In the genomic region with DNA sequence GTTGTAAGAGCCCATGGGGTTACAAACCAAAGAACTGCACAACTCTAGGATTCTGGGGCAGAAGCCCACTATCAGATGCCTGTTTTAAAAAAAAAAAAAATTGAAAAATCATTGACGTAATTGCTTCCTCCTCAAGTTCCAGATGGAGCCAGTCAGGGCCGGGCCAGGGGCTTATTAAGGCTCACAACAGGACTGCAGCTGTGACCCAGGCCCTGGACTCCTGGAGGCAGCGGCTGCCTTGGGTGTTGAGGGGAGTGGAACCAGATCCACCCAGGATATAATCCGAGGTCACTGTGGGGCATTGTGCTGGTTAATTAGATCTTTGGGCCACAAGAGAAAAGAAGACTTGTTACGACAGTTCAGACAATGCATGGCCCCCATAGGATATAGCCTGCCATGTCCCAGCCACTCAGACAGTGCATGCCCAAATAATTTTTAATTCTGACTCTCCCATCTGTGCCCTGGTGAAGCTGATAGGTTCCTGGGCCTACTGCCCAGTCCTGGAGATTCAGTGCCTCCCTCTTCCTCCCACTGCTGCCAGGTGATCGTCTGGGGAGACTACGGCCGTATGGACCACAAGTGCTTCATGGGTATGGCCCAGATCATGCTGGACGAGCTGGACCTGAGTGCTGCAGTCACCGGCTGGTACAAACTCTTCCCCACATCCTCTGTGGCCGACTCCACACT, we compare ENCODE assay signal across 12 mouse cellular contexts. TPM values are rescaled to one million over a fixed set of nuclear protein-coding genes. Genes with fewer than 3 reads are reported as not detected.
DNase-seq lines count a peak whose midpoint lies in the region; ATAC-seq and TF ChIP-seq lines count a peak whose summit lies in the region.
"Had no signal": no experiment of that assay in that cellular context is flagged by ENCODE, and none has a peak within 500 bp of the region (broad histone marks: within the 10 kb centered on the region; RNA-seq: fewer than 3 reads in every experiment).

No protein-coding gene starts in this region.

- H3K27ac ChIP-seq in forebrain, embryonic 11.5 days (ENCODE audit: low read depth, low read length): no peak overlapping the region
- no peak overlapping the region for H3K27ac ChIP-seq in forebrain, postnatal 0 days (ENCODE audit: low read depth, low read length)
- H3K27ac ChIP-seq in embryonic facial prominence, embryonic 12.5 days: no peak overlapping the region
- H3K27ac ChIP-seq in limb, embryonic 13.5 days: no peak overlapping the region
- no peak overlapping the region for H3K27ac ChIP-seq in heart, embryonic 10.5 days
- H3K27ac ChIP-seq: embryonic facial prominence, embryonic 15.5 days; liver, embryonic 15.5 days had no signal

- H3K9me3 ChIP-seq in forebrain, embryonic 11.5 days (ENCODE audit: control insufficient read depth, low read length): no peaks in the 10 kb centered on the region
- H3K9me3 ChIP-seq in forebrain, postnatal 0 days (ENCODE audit: low read length): no peaks in the 10 kb centered on the region
- H3K9me3 ChIP-seq in embryonic facial prominence, embryonic 12.5 days: no peaks in the 10 kb centered on the region
- H3K9me3 ChIP-seq in limb, embryonic 13.5 days: no peaks in the 10 kb centered on the region
- no peaks in the 10 kb centered on the region for H3K9me3 ChIP-seq in heart, embryonic 10.5 days
- H3K9me3 ChIP-seq: embryonic facial prominence, embryonic 15.5 days; liver, embryonic 15.5 days had no signal

- peaks cover under 1% of the 10 kb centered on the region; the same call in 1 of the 2 replicates for H3K4me1 ChIP-seq in forebrain, embryonic 11.5 days (replicated peaks; ENCODE audit: control insufficient read depth, insufficient read depth, low read length)
- no peaks in the 10 kb centered on the region for H3K4me1 ChIP-seq in forebrain, postnatal 0 days (ENCODE audit: insufficient read depth)
- peaks cover 30% of the 10 kb centered on the region for H3K4me1 ChIP-seq in embryonic facial prominence, embryonic 12.5 days
- H3K4me1 ChIP-seq in limb, embryonic 13.5 days: peaks cover 14% of the 10 kb centered on the region
- H3K4me1 ChIP-seq in heart, embryonic 10.5 days: peaks cover 13% of the 10 kb centered on the region
- H3K4me1 ChIP-seq: embryonic facial prominence, embryonic 15.5 days; liver, embryonic 15.5 days had no signal

- no peak overlapping the region for H3K4me2 ChIP-seq in forebrain, embryonic 11.5 days (ENCODE audit: low read depth, low read length, severe bottlenecking)
- no peak overlapping the region for H3K4me2 ChIP-seq in forebrain, postnatal 0 days (ENCODE audit: low read depth)
- H3K4me2 ChIP-seq in embryonic facial prominence, embryonic 12.5 days (replicated peaks): no peak overlapping the region
- H3K4me2 ChIP-seq in limb, embryonic 13.5 days (replicated peaks): no peak overlapping the region
- H3K4me2 ChIP-seq: embryonic facial prominence, embryonic 15.5 days; liver, embryonic 15.5 days had no signal

- no peak overlapping the region for H3K9ac ChIP-seq in forebrain, embryonic 11.5 days (ENCODE audit: low read length)
- H3K9ac ChIP-seq in forebrain, postnatal 0 days: no peak overlapping the region
- no peak overlapping the region for H3K9ac ChIP-seq in embryonic facial prominence, embryonic 12.5 days
- H3K9ac ChIP-seq in limb, embryonic 13.5 days: no peak overlapping the region
- H3K9ac ChIP-seq: embryonic facial prominence, embryonic 15.5 days; liver, embryonic 15.5 days had no signal

- no peaks in the 10 kb centered on the region for H3K36me3 ChIP-seq in forebrain, embryonic 11.5 days (ENCODE audit: control insufficient read depth, insufficient read depth, low read length)
- H3K36me3 ChIP-seq in forebrain, postnatal 0 days (ENCODE audit: insufficient read depth): no peaks in the 10 kb centered on the region
- H3K36me3 ChIP-seq in embryonic facial prominence, embryonic 12.5 days: no peaks in the 10 kb centered on the region
- H3K36me3 ChIP-seq in limb, embryonic 13.5 days: no peaks in the 10 kb centered on the region
- H3K36me3 ChIP-seq in heart, embryonic 10.5 days: no peaks in the 10 kb centered on the region
- H3K36me3 ChIP-seq: embryonic facial prominence, embryonic 15.5 days; liver, embryonic 15.5 days had no signal

- no peak for ATAC-seq in forebrain, embryonic 11.5 days (replicated peaks; ENCODE audit: low FRiP score)
- no peak for ATAC-seq in forebrain, postnatal 0 days
- ATAC-seq in embryonic facial prominence, embryonic 12.5 days (ENCODE audit: insufficient number of reproducible peaks, insufficient read depth, low FRiP score, low TSS enrichment): peak; percentile 67
- peak; percentile 67; the same call in 1 of the 2 replicates for ATAC-seq in limb, embryonic 13.5 days (ENCODE audit: low FRiP score, low read depth)

- DNase-seq in forebrain, embryonic 11.5 days (ENCODE audit: low spot score): peak; percentile 55
- no peak for DNase-seq in forebrain, postnatal 0 days
- DNase-seq in cerebellum, adult 11 months: peak; percentile 88
- no peak for DNase-seq in thymus, postnatal 0 days (ENCODE audit: low spot score)
- DNase-seq in adrenal gland, postnatal 4 days (ENCODE audit: low spot score in 2 of 2): no peak
- no peak for DNase-seq in heart, embryonic 10.5 days (ENCODE audit: low spot score)
- DNase-seq: adrenal gland, postnatal 10 days had no signal

- TF ChIP-seq CTCF in forebrain, postnatal 0 days (IDR thresholded peaks at IDR 0.05; ENCODE audit: low read depth): no peak

- no peaks in the 10 kb centered on the region for H3K27me3 ChIP-seq in forebrain, embryonic 11.5 days (ENCODE audit: control insufficient read depth, insufficient read depth, low read length)
- H3K27me3 ChIP-seq in forebrain, postnatal 0 days (ENCODE audit: insufficient read depth, low read length): no peaks in the 10 kb centered on the region
- peaks cover 9% of the 10 kb centered on the region; the same call in 1 of the 2 replicates for H3K27me3 ChIP-seq in embryonic facial prominence, embryonic 12.5 days
- H3K27me3 ChIP-seq in limb, embryonic 13.5 days: no peaks in the 10 kb centered on the region
- H3K27me3 ChIP-seq in heart, embryonic 10.5 days (ENCODE audit: insufficient read depth, poor library complexity, severe bottlenecking): peaks cover 39% of the 10 kb centered on the region

- WGBS in forebrain, embryonic 11.5 days: 54% methylated on average over 11 of the region's 11 CpGs
- 58% methylated on average over 11 of the region's 11 CpGs for WGBS in forebrain, postnatal 0 days
- WGBS in embryonic facial prominence, embryonic 12.5 days: 48% methylated on average over 11 of the region's 11 CpGs
- WGBS in limb, embryonic 13.5 days: 45% methylated on average over 11 of the region's 11 CpGs
- 71% methylated on average over 11 of the region's 11 CpGs for WGBS in heart, embryonic 10.5 days

- no peak overlapping the region for H3K4me3 ChIP-seq in forebrain, embryonic 11.5 days (ENCODE audit: low read depth, low read length)
- no peak overlapping the region for H3K4me3 ChIP-seq in forebrain, postnatal 0 days (ENCODE audit: low read depth, low read length)
- H3K4me3 ChIP-seq in embryonic facial prominence, embryonic 12.5 days: no peak overlapping the region
- H3K4me3 ChIP-seq in limb, embryonic 13.5 days: no peak overlapping the region
- no peak overlapping the region for H3K4me3 ChIP-seq in heart, embryonic 10.5 days
- H3K4me3 ChIP-seq: embryonic facial prominence, embryonic 15.5 days; liver, embryonic 15.5 days had no signal

RNA-seq across cellular contexts. Expression of a gene that starts 33.9 kb away (rescaled TPM):
- 32.1 and 34.1 TPM in 2 replicates for polyA plus RNA-seq in forebrain, embryonic 11.5 days (2014; fragmentation: Nextera tagmentation; extraction: Ambion mirVana)
- 15.6 and 15.7 TPM in 2 replicates for total RNA-seq in forebrain, postnatal 0 days (2014; rRNA removed)
- 16.0 and 18.7 TPM in 2 replicates for polyA plus RNA-seq in forebrain, postnatal 0 days (2015; fragmentation: Nextera tagmentation; extraction: Ambion mirVana)
- 31.1 and 33.1 TPM in 2 replicates for polyA plus RNA-seq in embryonic facial prominence, embryonic 12.5 days (2016; fragmentation: Nextera tagmentation; extraction: Ambion mirVana)
- polyA plus RNA-seq in limb, embryonic 13.5 days (2015; fragmentation: Nextera tagmentation; extraction: Ambion mirVana): 35.8 and 37.1 TPM in 2 replicates
- polyA plus RNA-seq in thymus, postnatal 0 days (2015; fragmentation: Nextera tagmentation; extraction: Ambion mirVana): 23.7 and 23.8 TPM in 2 replicates
- total RNA-seq in adrenal gland, postnatal 4 days (2021): 10 to 100 TPM; 17.0 TPM
- 14.8 and 25.8 TPM in 2 replicates for polyA plus RNA-seq in heart, embryonic 10.5 days (2016; fragmentation: Nextera tagmentation; extraction: Ambion mirVana)

RNA-seq across cellular contexts. Expression of a gene that starts 36.3 kb away (rescaled TPM):
- polyA plus RNA-seq in forebrain, embryonic 11.5 days (2014; fragmentation: Nextera tagmentation; extraction: Ambion mirVana): 4.2 and 4.9 TPM in 2 replicates
- total RNA-seq in forebrain, postnatal 0 days (2014; rRNA removed): 68.2 and 86.1 TPM in 2 replicates
- polyA plus RNA-seq in forebrain, postnatal 0 days (2015; fragmentation: Nextera tagmentation; extraction: Ambion mirVana): 14.7 and 21.7 TPM in 2 replicates
- polyA plus RNA-seq in embryonic facial prominence, embryonic 12.5 days (2016; fragmentation: Nextera tagmentation; extraction: Ambion mirVana): 3.8 and 4.2 TPM in 2 replicates
- 0.41 and 0.66 TPM in 2 replicates for polyA plus RNA-seq in limb, embryonic 13.5 days (2015; fragmentation: Nextera tagmentation; extraction: Ambion mirVana)
- polyA plus RNA-seq in thymus, postnatal 0 days (2015; fragmentation: Nextera tagmentation; extraction: Ambion mirVana): 0.30 and 0.35 TPM in 2 replicates
- 10 to 100 TPM; 11.8 to 13.9 TPM for total RNA-seq in adrenal gland, postnatal 4 days (2021)
- polyA plus RNA-seq in heart, embryonic 10.5 days (2016; fragmentation: Nextera tagmentation; extraction: Ambion mirVana): 1.8 and 3.4 TPM in 2 replicates
- total RNA-seq: megakaryocyte-erythroid progenitor cell, adult 5-6 weeks had no signal

RNA-seq across cellular contexts. Expression of a gene that starts 59.5 kb away (rescaled TPM):
- polyA plus RNA-seq in forebrain, embryonic 11.5 days (2014; fragmentation: Nextera tagmentation; extraction: Ambion mirVana): 124 and 134 TPM in 2 replicates
- 72.7 and 78.2 TPM in 2 replicates for total RNA-seq in forebrain, postnatal 0 days (2014; rRNA removed)
- polyA plus RNA-seq in forebrain, postnatal 0 days (2015; fragmentation: Nextera tagmentation; extraction: Ambion mirVana): 74.6 and 81.4 TPM in 2 replicates
- 106 and 117 TPM in 2 replicates for polyA plus RNA-seq in embryonic facial prominence, embryonic 12.5 days (2016; fragmentation: Nextera tagmentation; extraction: Ambion mirVana)
- polyA plus RNA-seq in limb, embryonic 13.5 days (2015; fragmentation: Nextera tagmentation; extraction: Ambion mirVana): 105 and 109 TPM in 2 replicates
- 85.3 and 90.4 TPM in 2 replicates for polyA plus RNA-seq in thymus, postnatal 0 days (2015; fragmentation: Nextera tagmentation; extraction: Ambion mirVana)
- 10 to 100 TPM; 68.2 to 73.5 TPM for total RNA-seq in adrenal gland, postnatal 4 days (2021)
- polyA plus RNA-seq in heart, embryonic 10.5 days (2016; fragmentation: Nextera tagmentation; extraction: Ambion mirVana): 111 and 117 TPM in 2 replicates

Comparison
In these comparisons a context has a peak if more than half of its experiments do, and no peak if none do; other contexts are left out.
1. DNase-seq: peak in forebrain, embryonic 11.5 days (single experiment) and cerebellum, adult 11 months (single experiment); none in forebrain, postnatal 0 days (single experiment), thymus, postnatal 0 days (single experiment), adrenal gland, postnatal 4 days (0 of 2) and heart, embryonic 10.5 days (single experiment).
2. ATAC-seq: peak in embryonic facial prominence, embryonic 12.5 days (single experiment) and limb, embryonic 13.5 days (single experiment); none in forebrain, embryonic 11.5 days (single experiment) and forebrain, postnatal 0 days (single experiment).